Mouse (Mus musculus) bone marrow, adult 2 months (tissue): ENCODE measurements at regions not wholly inside any gene's neighbourhood (a gene's known extent, or its start where the extent isn't known, plus 50 kb on each side); places are given as distances from the start of the nearest gene placed in this dataset.

Source experiments
- CTCF ChIP-seq: fragments of 200-500 bp; IDR thresholded peaks from 2 replicates; pipeline ENCODE4 v1.5.1; 2011; ENCODE audit warnings: low read length, control low read depth; ENCODE audit not compliant: control insufficient read depth, insufficient read depth
- POLR2A ChIP-seq: fragments of 200-500 bp; IDR thresholded peaks from 2 replicates; pipeline ENCODE4 v1.6.1; 2011; ENCODE audit warnings: low read depth, mild to moderate bottlenecking, control low read depth, low read length, borderline replicate concordance; ENCODE audit not compliant: control insufficient read depth

GRCm38 (mm10) chr2:178557934-178558333 is 127.6 kb downstream of the Cdh26 start:
- TF ChIP-seq POLR2A = no peak
- no peak for TF ChIP-seq CTCF
